Mouse (Mus musculus) thymus, adult 2 months (tissue): Measurements from ENCODE around the gene Ankrd6.

Experiments
- CTCF ChIP-seq: fragments of 200-500 bp; IDR thresholded peaks from 2 replicates; pipeline ENCODE4 v1.5.1; 2012; ENCODE audit warnings: mild to moderate bottlenecking, control low read depth, low read length, moderate library complexity, borderline replicate concordance; ENCODE audit not compliant: control insufficient read depth, poor library complexity, insufficient read depth; ENCODE audit errors: extremely low read depth
- POLR2A ChIP-seq: fragments of 200-500 bp; IDR thresholded peaks from 2 replicates; pipeline ENCODE4 v1.6.1; 2012; ENCODE audit warnings: mild to moderate bottlenecking, low read length, control low read depth, moderate library complexity; ENCODE audit not compliant: control insufficient read depth, poor library complexity, insufficient read depth; ENCODE audit errors: extremely low read depth

- TF ChIP-seq CTCF (no peak), POLR2A (no peak)
Measured at GRCm38 (mm10) chr4:32864867-32865242, 85.8 kb downstream of the Ankrd6 start.
